Mouse (Mus musculus): ENCODE measurements around the gene Nuak2. TPM values are rescaled to one million over a fixed set of nuclear protein-coding genes. Genes with fewer than 3 reads are reported as not detected.

Nuak2 gene
- polyA plus RNA-seq, 2 experiments: 1.7 to 3.4 TPM

DNA sequence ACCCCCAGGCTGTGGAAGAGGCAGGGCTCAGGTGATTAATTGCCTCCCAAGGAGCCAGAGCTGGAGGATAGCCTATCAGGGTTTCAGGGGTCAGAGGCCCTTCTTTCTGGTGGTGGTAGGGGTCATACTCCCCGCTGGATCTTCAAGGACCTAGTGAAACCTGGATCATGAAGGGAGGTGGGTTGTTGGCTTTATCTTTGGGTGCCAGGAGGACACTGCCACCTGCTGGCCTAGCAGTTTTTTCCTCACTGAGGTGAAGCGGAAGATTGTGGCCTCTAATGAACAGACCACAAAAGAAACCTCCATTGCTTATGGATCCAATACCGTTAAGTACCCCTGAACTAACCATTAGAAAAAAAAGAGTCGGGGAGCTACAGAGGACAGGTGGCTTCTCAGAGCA, 9.8 kb upstream of the Nuak2 start:
- Histone ChIP-seq H3K27me3 (ENCODE audit: control insufficient read depth, insufficient read depth, low read length) (no peaks in the 10 kb centered on the region), H3K4me2 (replicated peaks; ENCODE audit: low read depth, low read length, severe bottlenecking) (no peak overlapping the region), H3K9ac (ENCODE audit: low read depth, low read length, severe bottlenecking) (no peak overlapping the region), H3K9me3 (ENCODE audit: control insufficient read depth, low read length) (no peaks in the 10 kb centered on the region), H3K4me1 (ENCODE audit: control insufficient read depth, insufficient read depth, low read length) (no peaks in the 10 kb centered on the region), H3K36me3 (ENCODE audit: control insufficient read depth, insufficient read depth, low read length) (no peaks in the 10 kb centered on the region), H3K4me3 (replicated peaks; ENCODE audit: low read length) (no peak overlapping the region), H3K27ac (replicated peaks; ENCODE audit: low read depth, low read length) (no peak overlapping the region)
- 44% methylated on average over 4 of the region's 4 CpGs for WGBS
- ATAC-seq (ENCODE audit: low FRiP score, low read depth) (no peak), DNase-seq (ENCODE audit: low spot score) (no peak)
- no peak for TF ChIP-seq POLR2A (IDR thresholded peaks at IDR 0.05; ENCODE audit: borderline replicate concordance, extremely low read depth, insufficient read depth, insufficient read length)

GRCm38 (mm10) chr1:132306808-132307207, 9.1 kb upstream of the Nuak2 start:
- DNase-seq (ENCODE audit: low spot score): no peak
- H3K4me3 ChIP-seq (replicated peaks; ENCODE audit: low read length): no peak overlapping the region
- no peak for ATAC-seq (ENCODE audit: low FRiP score, low read depth)
- no peak for TF ChIP-seq POLR2A (IDR thresholded peaks at IDR 0.05; ENCODE audit: borderline replicate concordance, extremely low read depth, insufficient read depth, insufficient read length)
- H3K36me3 ChIP-seq (ENCODE audit: control insufficient read depth, insufficient read depth, low read length): no peaks in the 10 kb centered on the region
- no peaks in the 10 kb centered on the region for H3K27me3 ChIP-seq (ENCODE audit: control insufficient read depth, insufficient read depth, low read length)
- 23% methylated on average over 4 of the region's 4 CpGs for WGBS
- H3K9me3 ChIP-seq (ENCODE audit: control insufficient read depth, low read length): no peaks in the 10 kb centered on the region
- no peak overlapping the region for H3K27ac ChIP-seq (replicated peaks; ENCODE audit: low read depth, low read length)
- H3K4me2 ChIP-seq (replicated peaks; ENCODE audit: low read depth, low read length, severe bottlenecking): no peak overlapping the region
- H3K4me1 ChIP-seq (ENCODE audit: control insufficient read depth, insufficient read depth, low read length): no peaks in the 10 kb centered on the region
- H3K9ac ChIP-seq (ENCODE audit: low read depth, low read length, severe bottlenecking): no peak overlapping the region

DNA sequence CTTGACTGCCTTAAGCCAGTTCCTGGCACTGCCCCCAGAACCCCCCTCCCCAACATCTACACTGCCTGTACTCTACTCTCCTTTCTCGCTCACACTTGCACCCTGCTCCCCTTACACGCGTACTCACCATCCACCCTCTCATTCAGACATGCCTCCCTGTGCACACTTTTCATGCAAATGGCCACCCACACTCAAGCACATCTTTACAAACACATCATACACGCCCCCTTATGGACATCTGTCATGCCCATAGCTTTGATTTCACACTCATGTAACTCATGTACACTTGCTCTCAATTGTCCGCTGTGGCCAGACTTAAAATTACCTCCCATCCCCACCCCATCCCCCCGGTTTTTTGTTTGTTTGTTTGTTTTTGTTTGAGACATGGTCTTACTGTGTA, 8.0 kb upstream of the Nuak2 start:
- Histone ChIP-seq H3K9ac (ENCODE audit: low read depth, low read length, severe bottlenecking) (no peak overlapping the region), H3K4me1 (ENCODE audit: control insufficient read depth, insufficient read depth, low read length) (no peaks in the 10 kb centered on the region), H3K36me3 (ENCODE audit: control insufficient read depth, insufficient read depth, low read length) (no peaks in the 10 kb centered on the region), H3K27ac (replicated peaks; ENCODE audit: low read depth, low read length) (no peak overlapping the region), H3K9me3 (ENCODE audit: control insufficient read depth, low read length) (no peaks in the 10 kb centered on the region), H3K4me2 (replicated peaks; ENCODE audit: low read depth, low read length, severe bottlenecking) (no peak overlapping the region), H3K27me3 (ENCODE audit: control insufficient read depth, insufficient read depth, low read length) (no peaks in the 10 kb centered on the region), H3K4me3 (replicated peaks; ENCODE audit: low read length) (no peak overlapping the region)
- DNase-seq (ENCODE audit: low spot score): no peak
- no peak for TF ChIP-seq POLR2A (IDR thresholded peaks at IDR 0.05; ENCODE audit: borderline replicate concordance, extremely low read depth, insufficient read depth, insufficient read length)
- WGBS: 86% methylated on average over 6 of the region's 6 CpGs
- ATAC-seq (ENCODE audit: low FRiP score, low read depth): no peak

DNA sequence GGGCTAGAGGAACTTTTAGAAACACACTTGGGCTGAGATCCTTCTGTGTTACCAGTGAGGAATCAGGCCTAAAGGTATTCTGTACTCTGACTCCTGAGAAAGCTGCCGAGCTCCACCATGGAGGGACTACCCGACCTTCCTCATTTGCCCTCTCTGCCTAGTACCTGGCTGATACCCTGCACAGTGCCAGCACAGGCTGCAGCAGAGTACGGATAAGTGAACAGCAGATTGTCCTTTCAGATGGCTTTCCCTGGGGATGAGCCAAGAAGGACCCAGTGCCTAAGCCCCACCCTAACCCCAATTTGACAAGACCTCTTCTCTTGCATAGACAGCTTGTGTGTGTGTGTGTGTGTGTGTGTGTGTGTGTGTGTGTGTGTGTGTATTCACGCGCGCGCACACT, 7.3 kb upstream of the Nuak2 start:
- no peak overlapping the region for H3K4me2 ChIP-seq (replicated peaks; ENCODE audit: low read depth, low read length, severe bottlenecking)
- H3K4me1 ChIP-seq (ENCODE audit: control insufficient read depth, insufficient read depth, low read length): no peaks in the 10 kb centered on the region
- ATAC-seq (ENCODE audit: low FRiP score, low read depth) (no peak), DNase-seq (ENCODE audit: low spot score) (no peak)
- H3K9ac ChIP-seq (ENCODE audit: low read depth, low read length, severe bottlenecking): no peak overlapping the region
- no peaks in the 10 kb centered on the region for H3K9me3 ChIP-seq (ENCODE audit: control insufficient read depth, low read length)
- TF ChIP-seq POLR2A (IDR thresholded peaks at IDR 0.05; ENCODE audit: borderline replicate concordance, extremely low read depth, insufficient read depth, insufficient read length): no peak
- H3K4me3 ChIP-seq (replicated peaks; ENCODE audit: low read length): no peak overlapping the region
- no peaks in the 10 kb centered on the region for H3K36me3 ChIP-seq (ENCODE audit: control insufficient read depth, insufficient read depth, low read length)
- no peaks in the 10 kb centered on the region for H3K27me3 ChIP-seq (ENCODE audit: control insufficient read depth, insufficient read depth, low read length)
- H3K27ac ChIP-seq (replicated peaks; ENCODE audit: low read depth, low read length): no peak overlapping the region
- 87% methylated on average over 7 of the region's 7 CpGs for WGBS

GRCm38 (mm10) chr1:132310754-132311153, 5.2 kb upstream of the Nuak2 start:
- H3K27ac ChIP-seq (replicated peaks; ENCODE audit: low read depth, low read length): no peak overlapping the region
- no peaks in the 10 kb centered on the region for H3K36me3 ChIP-seq (ENCODE audit: control insufficient read depth, insufficient read depth, low read length)
- no peaks in the 10 kb centered on the region for H3K9me3 ChIP-seq (ENCODE audit: control insufficient read depth, low read length)
- DNase-seq (ENCODE audit: low spot score) (no peak), ATAC-seq (ENCODE audit: low FRiP score, low read depth) (no peak)
- H3K4me1 ChIP-seq (ENCODE audit: control insufficient read depth, insufficient read depth, low read length): 0 out of 2 replicates have a peak, but pooled peaks cover 3% of the 10 kb centered on the region
- TF ChIP-seq POLR2A (IDR thresholded peaks at IDR 0.05; ENCODE audit: borderline replicate concordance, extremely low read depth, insufficient read depth, insufficient read length): no peak
- WGBS: 56% methylated on average over 7 of the region's 7 CpGs
- H3K4me2 ChIP-seq (replicated peaks; ENCODE audit: low read depth, low read length, severe bottlenecking): no peak overlapping the region
- H3K9ac ChIP-seq (ENCODE audit: low read depth, low read length, severe bottlenecking): no peak overlapping the region
- H3K27me3 ChIP-seq (ENCODE audit: control insufficient read depth, insufficient read depth, low read length): no peaks in the 10 kb centered on the region; the same call in 1 of the 2 replicates
- no peak overlapping the region for H3K4me3 ChIP-seq (replicated peaks; ENCODE audit: low read length)

Data from limb, embryonic 14.5 days (tissue).